Mouse (Mus musculus) ES-E14 (cell line): ENCODE measurements around the gene Zbtb34. TPM values are rescaled to one million over a fixed set of nuclear protein-coding genes. Genes with fewer than 3 reads are reported as not detected.

Source experiments
- DNase-seq: peaks from one replicate; pipeline ENCODE4 v3.0.0-alpha.2; 2013; ENCODE audit warnings: low read depth, low spot score
- H3K27ac ChIP-seq: 2 replicates; pipeline ENCODE4 v1.5.1; 2012; ENCODE audit warnings: low read depth, mild to moderate bottlenecking, low read length, moderate library complexity, mixed read lengths; ENCODE audit not compliant: poor library complexity, insufficient read depth, severe bottlenecking
- H3K36me3 ChIP-seq: 2 replicates; pipeline ENCODE4 v1.6.1; 2012; ENCODE audit warnings: mild to moderate bottlenecking, low read length, moderate library complexity, mixed read lengths; ENCODE audit not compliant: control insufficient read depth, poor library complexity, insufficient read depth, severe bottlenecking
- H3K4me1 ChIP-seq, 2 experiments: fragments of 150-350 bp in 1 of 2; sonication (generic) in 1 of 2; 2 replicates each; pipeline ENCODE4 v1.6.1; 2012; ENCODE audit warnings: low read length in 2 of 2, mild to moderate bottlenecking in 1 of 2, mixed read lengths in 1 of 2; ENCODE audit not compliant: control insufficient read depth in 2 of 2, insufficient read depth in 2 of 2, poor library complexity in 1 of 2
- H3K4me3 ChIP-seq, 2 experiments: fragments of 150-350 bp in 1 of 2; sonication (generic) in 1 of 2; 2 replicates each; pipeline ENCODE4 v1.5.1; 2012; ENCODE audit warnings: low read length in 2 of 2, low read depth in 1 of 2, mild to moderate bottlenecking in 1 of 2, mixed read lengths in 1 of 2; ENCODE audit not compliant: insufficient read depth in 1 of 2, poor library complexity in 1 of 2, severe bottlenecking in 1 of 2
- H3K9ac ChIP-seq: 2 replicates; pipeline ENCODE4 v1.6.1; 2012; ENCODE audit warnings: low read depth, mild to moderate bottlenecking, low read length, mixed read lengths; ENCODE audit not compliant: poor library complexity, insufficient read depth, severe bottlenecking
- H3K9me3 ChIP-seq: fragments of 150-350 bp; sonication (generic); 2 replicates; pipeline ENCODE4 v1.6.1; 2012; ENCODE audit warnings: low read depth, mild to moderate bottlenecking, low read length; ENCODE audit not compliant: control insufficient read depth, insufficient read depth
- CHD2 ChIP-seq: IDR thresholded peaks from 2 replicates; pipeline ENCODE4 v1.6.1; 2014; ENCODE audit warnings: mild to moderate bottlenecking, low read depth, low read length, inconsistent platforms
- HCFC1 ChIP-seq: IDR thresholded peaks from 2 replicates; pipeline ENCODE4 v1.6.1; 2012; ENCODE audit warnings: low read length, inconsistent platforms, borderline replicate concordance; ENCODE audit not compliant: insufficient read depth
- MAFK ChIP-seq: IDR thresholded peaks from 2 replicates; pipeline ENCODE4 v1.6.1; 2014; ENCODE audit warnings: mild to moderate bottlenecking, low read depth, low read length, inconsistent platforms; ENCODE audit not compliant: insufficient read depth
- ZC3H11A ChIP-seq: IDR thresholded peaks from 2 replicates; pipeline ENCODE4 v1.6.1; 2012; ENCODE audit warnings: low read depth, mild to moderate bottlenecking, inconsistent platforms, low read length, borderline replicate concordance
- ZNF384 ChIP-seq: IDR thresholded peaks from 2 replicates; pipeline ENCODE4 v1.6.1; 2012; ENCODE audit warnings: low read depth, low read length, inconsistent platforms
- in situ Hi-C, 2 experiments: fragments of 600-800 bp; cut with MboI; formaldehyde crosslinking; loops; one replicate each; pipeline ENCODE4 v1.15.1; 2025; ENCODE audit warnings: low sequenced_read_pairs in 2 of 2, inconsistent platforms in 1 of 2; ENCODE audit not compliant: unreplicated experiment in 2 of 2
- total RNA-seq: library from RNA; depleted of rRNA; stranded (reverse); fragments of 300-350 nt; gene quantifications from 2 replicates; pipeline ENCODE4 v1.2.3, GENCODE M21; 2012

Zbtb34 gene
- total RNA-seq, 1 experiment = 13.4 TPM

DNA sequence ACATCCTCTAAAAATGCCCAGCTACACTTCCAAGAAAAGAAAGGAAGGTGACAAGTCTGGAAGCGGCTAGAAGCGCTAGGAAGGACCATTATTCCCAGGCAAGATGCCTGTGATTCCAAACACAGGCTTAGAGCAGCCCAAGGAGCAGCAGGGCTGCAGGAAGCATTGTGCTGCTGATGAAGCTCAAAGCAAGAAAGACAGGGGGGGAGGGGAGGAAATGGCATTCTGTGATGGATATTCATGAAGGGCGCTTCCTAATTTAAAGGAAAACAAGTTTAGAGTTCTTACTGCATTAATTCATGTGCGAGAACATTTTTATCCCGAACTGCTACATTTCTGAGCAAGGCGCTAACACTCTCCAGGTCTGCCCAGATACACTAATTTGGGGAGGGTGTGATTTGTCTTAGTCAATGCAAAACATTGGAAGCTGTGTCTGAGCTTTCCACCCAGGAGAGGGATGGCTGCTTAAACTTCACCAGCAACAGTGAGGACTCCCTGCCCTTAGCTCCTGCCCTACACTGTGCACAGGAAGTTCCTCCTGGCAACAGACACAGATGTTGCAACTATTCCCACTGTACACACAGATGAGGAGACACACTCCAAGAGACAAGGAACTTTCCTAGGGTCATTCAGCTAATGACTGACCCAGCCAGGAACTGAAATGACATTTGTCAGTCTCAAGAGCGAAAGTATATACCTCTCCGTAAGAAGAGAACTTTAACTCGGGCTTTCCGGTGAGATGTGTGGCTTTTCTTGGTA lies 4.3 kb downstream of the Zbtb34 start:
- in situ Hi-C loops = no loop called here
- Histone ChIP-seq H3K4me3 (no peak overlapping the region), H3K4me1 (peaks cover 10 to 19% of the 10 kb centered on the region in 2 experiments), H3K9ac (0 out of 2 replicates have a peak overlapping the region, but pooled peaks have one; percentile 28), H3K27ac (peak overlapping the region; percentile 78), H3K9me3 (no peaks in the 10 kb centered on the region), H3K36me3 (peaks cover 19% of the 10 kb centered on the region)
- no peak for DNase-seq
- no peak for TF ChIP-seq HCFC1
- no peak for TF ChIP-seq ZC3H11A
- no peak for TF ChIP-seq ZNF384
- no peak for TF ChIP-seq MAFK
- no peak for TF ChIP-seq CHD2

- H3K4me3 ChIP-seq = no peak overlapping the region
- H3K9ac ChIP-seq = no peak overlapping the region
- in situ Hi-C loops = no loop called here
- DNase-seq = peak; percentile 31
- H3K4me1 ChIP-seq = peaks cover 0 to 14% of the 10 kb centered on the region in 2 experiments; a peak in 1 of 4 replicates
- H3K9me3 ChIP-seq = no peaks in the 10 kb centered on the region
- peaks cover 18% of the 10 kb centered on the region for H3K36me3 ChIP-seq
- no peak for TF ChIP-seq ZC3H11A
- TF ChIP-seq MAFK = no peak
- no peak for TF ChIP-seq HCFC1
- TF ChIP-seq CHD2 = no peak
- no peak for TF ChIP-seq ZNF384
- no peak overlapping the region for H3K27ac ChIP-seq
Observed at GRCm38 (mm10) chr2:33417454-33417853, 13.7 kb downstream of the Zbtb34 start.

DNA sequence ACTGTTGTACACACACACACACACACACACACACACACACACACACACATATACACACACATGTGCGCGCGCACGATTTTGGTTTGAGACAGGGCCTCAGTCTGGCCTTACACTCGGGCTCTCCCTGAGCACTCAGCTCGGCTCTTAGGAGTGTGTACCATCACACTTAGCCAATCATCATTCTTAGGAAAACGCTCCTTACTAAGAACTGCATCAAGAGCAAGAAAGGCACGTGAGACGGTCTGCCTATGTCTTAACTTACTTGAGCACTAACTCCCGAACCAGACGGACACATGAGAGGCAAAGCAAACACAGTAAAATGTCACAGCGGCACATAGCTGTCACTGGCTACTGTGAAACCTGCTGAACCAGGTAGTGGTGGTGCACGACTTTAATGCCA lies 17.1 kb downstream of the Zbtb34 start:
- no peak overlapping the region for H3K4me3 ChIP-seq
- H3K9ac ChIP-seq = no peak overlapping the region
- DNase-seq = no peak
- TF ChIP-seq HCFC1 = no peak
- H3K4me1 ChIP-seq = peaks cover 0 to 8% of the 10 kb centered on the region in 2 experiments; a peak in 2 of 4 replicates
- no peak overlapping the region for H3K27ac ChIP-seq
- peaks cover 31% of the 10 kb centered on the region for H3K36me3 ChIP-seq
- H3K9me3 ChIP-seq = no peaks in the 10 kb centered on the region
- in situ Hi-C loops = no loop called here

- TF ChIP-seq MAFK (no peak), ZNF384 (no peak), HCFC1 (no peak), CHD2 (no peak), ZC3H11A (no peak)
- Histone ChIP-seq H3K9ac (no peak overlapping the region), H3K4me1 (peaks cover 0 to 3% of the 10 kb centered on the region in 2 experiments; a peak in 2 of 4 replicates), H3K9me3 (no peaks in the 10 kb centered on the region), H3K36me3 (peaks cover 26% of the 10 kb centered on the region), H3K4me3 (no peak overlapping the region), H3K27ac (no peak overlapping the region)
- no peak for DNase-seq
- in situ Hi-C loops = no loop called here
Observed at GRCm38 (mm10) chr2:33412111-33412510, 19.0 kb downstream of the Zbtb34 start.
